18 mouse cellular contexts compared by ENCODE assay signal in genomic region chr7:114474889-114475288, GRCm38 (mm10).
"Had no signal": no experiment of that assay in that cellular context is flagged by ENCODE, and none has a peak within 500 bp of the region (broad histone marks: within the 10 kb centered on the region; RNA-seq: fewer than 3 reads in every experiment).

No protein-coding gene starts in this region.

- H3K27ac ChIP-seq: liver, embryonic 13.5 days; liver, embryonic 15.5 days; lung, embryonic 15.5 days; macrophage; midbrain, embryonic 13.5 days; midbrain, embryonic 15.5 days; neural tube, embryonic 13.5 days; neural tube, embryonic 15.5 days had no signal

- H3K36me3 ChIP-seq: liver, embryonic 13.5 days; liver, embryonic 15.5 days; lung, embryonic 15.5 days; midbrain, embryonic 13.5 days; midbrain, embryonic 15.5 days; neural tube, embryonic 13.5 days; neural tube, embryonic 15.5 days had no signal

- DNase-seq: liver, embryonic 13.5 days; liver, postnatal 0 days; lung, adult 2 months; lung, postnatal 14 days; lung, postnatal 36 days; right cerebral cortex, postnatal 14 days; thymus, adult 18-20 months; thymus, postnatal 14 days; thymus, postnatal 4 days had no signal

- H3K27me3 ChIP-seq: liver, embryonic 13.5 days; liver, embryonic 15.5 days; lung, embryonic 15.5 days; megakaryocyte, embryonic 14.5 days; midbrain, embryonic 13.5 days; midbrain, embryonic 15.5 days; neural tube, embryonic 13.5 days; neural tube, embryonic 15.5 days had no signal

- H3K4me1 ChIP-seq: lung, embryonic 15.5 days; midbrain, embryonic 13.5 days; midbrain, embryonic 15.5 days; neural tube, embryonic 13.5 days; neural tube, embryonic 15.5 days had no signal

- H3K9me3 ChIP-seq: liver, embryonic 13.5 days; liver, embryonic 15.5 days; lung, embryonic 15.5 days; megakaryocyte, embryonic 14.5 days; midbrain, embryonic 13.5 days; midbrain, embryonic 15.5 days; neural tube, embryonic 13.5 days; neural tube, embryonic 15.5 days had no signal

- H3K4me3 ChIP-seq: liver, embryonic 13.5 days; liver, embryonic 15.5 days; lung, embryonic 15.5 days; megakaryocyte, embryonic 14.5 days; midbrain, embryonic 13.5 days; midbrain, embryonic 15.5 days; myocyte; neural tube, embryonic 13.5 days; neural tube, embryonic 15.5 days had no signal

- H3K4me2 ChIP-seq: liver, embryonic 13.5 days; liver, embryonic 15.5 days; lung, embryonic 15.5 days; midbrain, embryonic 13.5 days; midbrain, embryonic 15.5 days; neural tube, embryonic 13.5 days; neural tube, embryonic 15.5 days had no signal

- H3K9ac ChIP-seq: liver, embryonic 13.5 days; liver, embryonic 15.5 days; liver, postnatal 0 days; lung, embryonic 15.5 days; midbrain, embryonic 13.5 days; midbrain, embryonic 15.5 days; neural tube, embryonic 13.5 days; neural tube, embryonic 15.5 days had no signal
